Mouse (Mus musculus): Measurements from ENCODE around the gene Dnmt3l. TPM values are rescaled to one million over a fixed set of nuclear protein-coding genes. Genes with fewer than 3 reads are reported as not detected.
"Not testable (repeated sequence)": the region's sequence is repeated elsewhere in the genome, so short reads cannot be mapped to it uniquely, and the experiment has no call there.

The Dnmt3l gene
- polyA plus RNA-seq, 1 experiment from 2014 or later = not detected

DNA sequence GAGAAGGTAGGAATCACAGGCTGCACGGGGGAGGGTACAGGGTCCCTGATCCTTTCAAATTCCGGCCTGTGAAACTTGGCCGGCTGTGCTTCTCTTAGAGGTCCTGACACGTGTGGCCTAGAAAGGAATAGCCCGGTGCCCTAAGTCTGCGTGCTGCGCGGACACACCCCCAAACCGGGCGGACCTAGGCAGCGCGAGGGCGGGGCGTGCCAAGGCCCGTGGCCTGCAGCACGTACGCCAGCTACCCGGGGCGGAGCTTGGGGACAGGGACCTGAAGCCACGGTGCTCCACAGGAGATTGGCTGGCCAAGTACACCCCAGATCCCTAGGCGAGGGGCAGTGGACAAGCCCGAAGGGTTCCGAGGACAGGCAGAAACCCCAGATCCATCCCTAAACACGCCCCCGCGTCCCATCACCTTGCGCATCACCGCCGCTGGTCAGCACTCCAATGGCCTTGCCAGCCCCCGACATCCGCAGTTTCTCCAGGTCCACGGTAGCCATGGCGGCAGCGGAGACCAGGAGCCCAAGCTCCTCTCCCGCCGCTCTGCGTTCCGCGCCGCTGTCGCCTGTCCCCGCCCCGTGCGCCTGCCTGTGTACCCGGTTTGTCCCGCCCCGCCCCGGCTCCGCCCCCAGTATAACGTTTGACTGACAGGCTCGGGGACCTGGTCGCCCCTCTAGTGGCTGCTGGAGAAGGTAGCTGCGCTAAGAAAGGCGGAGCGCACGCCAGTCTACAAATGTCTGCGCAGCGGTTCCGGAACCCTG is 32.4 kb upstream of the Dnmt3l start:
- H3K9ac ChIP-seq (ENCODE audit: low read depth, low read length) = peak overlapping the region; percentile 94
- peak overlapping the region; percentile 83 for H3K4me2 ChIP-seq (ENCODE audit: low read length)
- H3K27ac ChIP-seq (ENCODE audit: low read length) = peak overlapping the region; percentile 95
- H3K4me3 ChIP-seq (ENCODE audit: low read depth, low read length) = peak overlapping the region; percentile 82
- no peaks in the 10 kb centered on the region for H3K27me3 ChIP-seq (ENCODE audit: control insufficient read depth, insufficient read depth, low read depth, low read length)
- H3K4me1 ChIP-seq (ENCODE audit: control insufficient read depth, insufficient read depth, low read length) = peaks cover 21% of the 10 kb centered on the region
- H3K9me3 ChIP-seq (replicated peaks; ENCODE audit: control insufficient read depth, low read length, poor library complexity, severe bottlenecking) = no peaks in the 10 kb centered on the region
- WGBS = 0% methylated on average over 59 of the region's 59 CpGs
- H3K36me3 ChIP-seq (ENCODE audit: control insufficient read depth, insufficient read depth, low read length) = no peaks in the 10 kb centered on the region
- ATAC-seq = peak; percentile 97

DNA sequence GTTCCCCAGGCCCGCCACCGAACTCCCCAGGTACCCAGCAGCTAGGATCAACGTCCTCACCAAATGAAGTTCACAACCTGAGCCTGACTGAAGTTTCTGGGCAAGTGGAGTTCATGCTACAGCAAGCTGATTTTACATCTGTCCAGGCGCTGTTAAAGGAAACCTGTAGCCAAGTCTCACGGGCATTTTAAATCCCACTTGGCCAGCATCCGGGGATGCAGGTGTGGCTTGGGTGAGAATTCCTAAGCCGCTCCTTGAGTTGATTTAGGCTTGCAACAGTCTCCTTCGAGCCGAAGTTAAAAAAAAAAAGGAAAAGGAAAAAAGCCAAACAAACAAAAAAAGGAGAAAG is 31.8 kb upstream of the Dnmt3l start, which contains the start of gene Pfkl:
Gene Pfkl (minus strand): TSS at position 139 of the 349 bp plus-strand sequence.
- ATAC-seq = no peak; the same call in 1 of the 2 replicates
- WGBS = under 1% methylated on average over 9 of the region's 9 CpGs
- H3K9ac ChIP-seq (ENCODE audit: low read depth, low read length) = peak within 1 kb of the TSS; percentile 94

DNA sequence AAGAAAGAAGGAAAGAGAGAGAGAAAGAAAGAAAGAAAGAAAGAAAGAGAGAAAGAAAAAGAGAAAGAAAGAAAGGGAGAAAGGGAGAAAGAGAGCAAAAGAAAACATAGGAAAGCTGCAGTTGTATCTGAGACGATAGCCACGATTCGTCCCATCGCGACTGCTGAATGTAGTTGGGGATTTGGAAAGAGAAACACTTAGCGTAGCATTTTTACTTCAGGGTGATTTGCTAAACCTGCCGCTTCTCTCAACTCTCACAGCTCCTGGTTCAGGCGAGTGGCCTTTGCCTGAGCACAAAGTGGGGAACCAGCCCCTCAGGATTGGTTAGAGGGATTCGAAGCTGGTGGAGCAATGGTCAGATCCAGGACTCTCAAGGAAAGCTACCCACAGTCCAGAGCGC is 31.4 kb upstream of the Dnmt3l start:
- Histone ChIP-seq H3K4me1 (ENCODE audit: control insufficient read depth, insufficient read depth, low read length) (peaks cover 21% of the 10 kb centered on the region), H3K9me3 (replicated peaks; ENCODE audit: control insufficient read depth, low read length, poor library complexity, severe bottlenecking) (no peaks in the 10 kb centered on the region), H3K4me3 (ENCODE audit: low read depth, low read length) (no peak overlapping the region), H3K36me3 (ENCODE audit: control insufficient read depth, insufficient read depth, low read length) (no peaks in the 10 kb centered on the region), H3K9ac (ENCODE audit: low read depth, low read length) (no peak overlapping the region), H3K27me3 (ENCODE audit: control insufficient read depth, insufficient read depth, low read depth, low read length) (no peaks in the 10 kb centered on the region), H3K27ac (ENCODE audit: low read length) (no peak overlapping the region), H3K4me2 (ENCODE audit: low read length) (peak overlapping the region; percentile 21)
- WGBS = 15% methylated on average over 10 of the region's 10 CpGs
- no peak for ATAC-seq

More for the DNA sequence above, 31.8 kb upstream of the Dnmt3l start, which contains the start of gene Pfkl:
- Histone ChIP-seq H3K9me3 (replicated peaks; ENCODE audit: control insufficient read depth, low read length, poor library complexity, severe bottlenecking) (no peaks in the 10 kb centered on the region), H3K4me1 (ENCODE audit: control insufficient read depth, insufficient read depth, low read length) (peaks cover 21% of the 10 kb centered on the region), H3K4me3 (ENCODE audit: low read depth, low read length) (peak within 1 kb of the TSS; percentile 82), H3K27ac (ENCODE audit: low read length) (peak within 1 kb of the TSS; percentile 95), H3K36me3 (ENCODE audit: control insufficient read depth, insufficient read depth, low read length) (no peaks in the 10 kb centered on the region), H3K4me2 (ENCODE audit: low read length) (peak within 1 kb of the TSS; percentile 83), H3K27me3 (ENCODE audit: control insufficient read depth, insufficient read depth, low read depth, low read length) (no peaks in the 10 kb centered on the region)

DNA sequence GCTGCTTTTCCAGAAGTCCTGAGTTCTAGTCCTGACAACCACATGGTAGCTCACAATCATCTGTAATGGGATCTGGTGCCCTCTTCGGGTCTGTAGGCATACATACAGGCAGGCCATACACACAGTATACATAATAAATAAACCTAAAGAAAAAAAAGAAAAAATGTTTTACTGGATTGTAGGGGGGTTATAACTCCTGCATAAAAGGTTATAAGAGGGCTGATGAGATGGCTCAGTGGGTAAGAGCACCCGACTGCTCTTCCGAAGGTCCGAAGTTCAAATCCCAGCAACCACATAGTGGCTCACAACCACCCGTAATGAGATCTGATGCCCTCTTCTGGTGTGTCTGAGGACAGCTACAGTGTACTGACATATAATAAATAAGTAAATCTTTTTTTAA is 30.6 kb upstream of the Dnmt3l start:
- not testable (repeated sequence) for H3K9me3 ChIP-seq (replicated peaks; ENCODE audit: control insufficient read depth, low read length, poor library complexity, severe bottlenecking); ATAC-seq; H3K27ac ChIP-seq (ENCODE audit: low read length); H3K4me3 ChIP-seq (ENCODE audit: low read depth, low read length); H3K27me3 ChIP-seq (ENCODE audit: control insufficient read depth, insufficient read depth, low read depth, low read length); H3K36me3 ChIP-seq (ENCODE audit: control insufficient read depth, insufficient read depth, low read length); H3K9ac ChIP-seq (ENCODE audit: low read depth, low read length); H3K4me2 ChIP-seq (ENCODE audit: low read length)
- WGBS = 96% methylated on average over 5 of the region's 5 CpGs
- peaks cover 21% of the 10 kb centered on the region for H3K4me1 ChIP-seq (ENCODE audit: control insufficient read depth, insufficient read depth, low read length)

DNA sequence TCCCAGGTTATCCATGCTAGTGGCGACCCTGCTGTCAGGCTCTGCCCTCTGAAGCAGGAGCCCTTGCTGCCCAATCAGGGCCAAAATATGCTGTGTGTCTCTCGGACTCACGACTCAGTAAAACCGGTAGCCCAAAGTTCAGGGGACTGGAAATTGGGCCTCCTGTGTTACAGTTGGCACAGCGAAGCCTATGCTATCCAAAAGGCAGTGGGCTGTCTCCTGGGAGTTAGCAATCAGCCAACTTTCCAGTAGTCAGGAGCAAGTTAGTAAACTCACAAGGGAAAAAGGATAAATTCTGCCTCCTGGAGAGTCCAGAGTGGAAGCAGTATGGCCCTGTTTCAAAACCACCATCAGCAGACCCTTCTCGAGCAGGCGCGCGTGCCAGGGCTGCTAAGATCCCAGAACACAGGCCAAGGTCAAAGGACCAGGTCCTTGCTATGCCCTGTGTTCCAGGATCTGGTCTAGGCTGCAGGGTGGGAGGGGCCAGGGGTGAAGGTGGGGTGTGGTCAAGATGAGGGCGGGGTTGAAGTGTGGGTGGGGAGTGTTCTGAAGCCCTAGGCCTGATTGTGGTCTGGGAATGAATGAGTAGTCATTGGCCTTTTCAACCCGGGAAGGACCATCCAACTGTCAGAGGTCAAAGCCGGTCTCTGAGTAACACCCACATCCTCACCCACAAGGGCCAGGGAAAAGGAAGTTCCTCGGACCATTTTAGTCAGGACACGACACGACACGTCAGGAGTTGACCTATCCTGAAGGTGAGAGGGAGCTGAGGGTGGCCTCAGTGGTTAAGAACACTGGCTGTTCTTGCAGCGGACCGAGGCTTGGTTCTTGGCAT is 28.9 kb upstream of the Dnmt3l start:
- H3K36me3 ChIP-seq (ENCODE audit: control insufficient read depth, insufficient read depth, low read length) = no peaks in the 10 kb centered on the region
- H3K27me3 ChIP-seq (ENCODE audit: control insufficient read depth, insufficient read depth, low read depth, low read length) = no peaks in the 10 kb centered on the region
- H3K4me2 ChIP-seq (ENCODE audit: low read length) = no peak overlapping the region
- no peak overlapping the region for H3K4me3 ChIP-seq (ENCODE audit: low read depth, low read length)
- no peak overlapping the region for H3K27ac ChIP-seq (ENCODE audit: low read length)
- H3K9ac ChIP-seq (ENCODE audit: low read depth, low read length) = no peak overlapping the region
- H3K4me1 ChIP-seq (ENCODE audit: control insufficient read depth, insufficient read depth, low read length) = peaks cover 10% of the 10 kb centered on the region
- ATAC-seq = no peak
- no peaks in the 10 kb centered on the region for H3K9me3 ChIP-seq (replicated peaks; ENCODE audit: control insufficient read depth, low read length, poor library complexity, severe bottlenecking)
- WGBS = 92% methylated on average over 18 of the region's 18 CpGs

DNA sequence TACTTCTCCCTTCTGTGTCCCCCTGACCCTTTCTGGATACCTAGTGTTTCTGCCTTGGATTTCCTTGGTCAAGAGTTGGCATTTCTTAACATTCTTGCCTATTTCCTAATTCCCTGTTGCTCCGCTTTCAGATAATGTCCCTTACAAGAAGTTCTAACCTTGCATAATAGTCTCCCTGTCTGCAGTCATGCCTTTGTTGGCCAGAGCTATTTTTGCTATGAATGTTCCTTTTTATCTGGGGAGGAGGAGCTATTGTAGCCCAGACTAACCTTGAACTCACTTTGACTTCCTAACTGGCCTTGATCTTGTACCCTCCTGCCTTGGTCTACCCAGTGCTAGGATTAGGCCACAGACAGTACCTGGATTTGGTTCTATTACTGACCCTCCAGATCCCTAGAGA is 26.3 kb upstream of the Dnmt3l start:
- H3K4me1 ChIP-seq (ENCODE audit: control insufficient read depth, insufficient read depth, low read length) = peaks cover 2% of the 10 kb centered on the region; the same call in 1 of the 2 replicates
- H3K4me3 ChIP-seq (ENCODE audit: low read depth, low read length) = no peak overlapping the region
- no peak overlapping the region for H3K9ac ChIP-seq (ENCODE audit: low read depth, low read length)
- ATAC-seq = no peak
- no peak overlapping the region for H3K27ac ChIP-seq (ENCODE audit: low read length)
- no peaks in the 10 kb centered on the region for H3K36me3 ChIP-seq (ENCODE audit: control insufficient read depth, insufficient read depth, low read length)
- WGBS = 97% methylated on average over 1 of the region's 1 CpGs
- no peaks in the 10 kb centered on the region for H3K27me3 ChIP-seq (ENCODE audit: control insufficient read depth, insufficient read depth, low read depth, low read length)
- H3K4me2 ChIP-seq (ENCODE audit: low read length) = no peak overlapping the region
- no peaks in the 10 kb centered on the region for H3K9me3 ChIP-seq (replicated peaks; ENCODE audit: control insufficient read depth, low read length, poor library complexity, severe bottlenecking)

DNA sequence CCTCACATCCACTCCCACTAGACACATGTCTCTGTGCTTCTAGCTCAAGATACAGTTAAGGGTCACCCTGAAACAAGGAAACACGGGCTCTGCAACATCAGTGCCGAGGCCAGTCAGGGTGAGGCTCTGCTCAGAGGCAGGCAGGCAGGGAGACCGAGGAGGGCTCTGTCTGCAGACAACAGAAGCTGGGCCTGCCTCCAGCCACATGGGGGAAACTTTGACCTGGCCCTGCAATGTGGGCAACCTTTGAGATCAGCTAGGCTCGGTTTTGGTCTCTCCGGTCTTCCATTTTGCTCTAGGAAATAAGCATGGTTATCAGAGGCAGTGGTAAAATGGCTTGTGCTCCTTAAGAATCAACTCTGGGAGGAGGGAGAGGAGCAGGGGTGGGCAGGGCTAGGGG is 25.4 kb upstream of the Dnmt3l start:
- no peak for ATAC-seq
- H3K9me3 ChIP-seq (replicated peaks; ENCODE audit: control insufficient read depth, low read length, poor library complexity, severe bottlenecking) = no peaks in the 10 kb centered on the region
- no peak overlapping the region for H3K4me2 ChIP-seq (ENCODE audit: low read length)
- no peak overlapping the region for H3K4me3 ChIP-seq (ENCODE audit: low read depth, low read length)
- no peaks in the 10 kb centered on the region for H3K27me3 ChIP-seq (ENCODE audit: control insufficient read depth, insufficient read depth, low read depth, low read length)
- H3K4me1 ChIP-seq (ENCODE audit: control insufficient read depth, insufficient read depth, low read length) = peaks cover 2% of the 10 kb centered on the region; the same call in 1 of the 2 replicates
- 48% methylated on average over 5 of the region's 5 CpGs for WGBS
- no peaks in the 10 kb centered on the region for H3K36me3 ChIP-seq (ENCODE audit: control insufficient read depth, insufficient read depth, low read length)
- H3K9ac ChIP-seq (ENCODE audit: low read depth, low read length) = no peak overlapping the region
- H3K27ac ChIP-seq (ENCODE audit: low read length) = no peak overlapping the region

DNA sequence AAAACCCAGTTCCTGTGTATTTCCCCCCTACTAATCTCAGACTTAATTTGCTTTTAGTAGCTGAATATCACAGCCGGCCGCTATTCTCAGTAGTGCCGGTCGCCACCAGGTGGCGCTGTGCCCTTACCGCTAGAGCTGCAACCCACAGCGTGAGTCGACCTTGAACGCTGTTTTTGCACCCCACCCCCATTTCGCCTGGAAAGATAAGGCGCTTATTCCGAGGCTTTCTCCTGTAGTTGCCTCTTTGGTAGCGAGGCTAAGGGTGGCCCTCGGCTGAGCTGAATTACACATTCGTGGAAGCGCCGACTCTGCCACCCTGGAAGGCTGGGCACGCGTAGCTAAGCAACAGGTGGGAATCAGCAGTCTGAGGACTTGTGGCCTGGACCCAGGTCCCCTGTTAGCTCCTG is 22.9 kb upstream of the Dnmt3l start:
- Histone ChIP-seq H3K4me1 (ENCODE audit: control insufficient read depth, insufficient read depth, low read length) (peaks cover 2% of the 10 kb centered on the region; the same call in 1 of the 2 replicates), H3K36me3 (ENCODE audit: control insufficient read depth, insufficient read depth, low read length) (no peaks in the 10 kb centered on the region), H3K9ac (ENCODE audit: low read depth, low read length) (0 out of 2 replicates have a peak overlapping the region, but pooled peaks have one; percentile 48), H3K27me3 (ENCODE audit: control insufficient read depth, insufficient read depth, low read depth, low read length) (no peaks in the 10 kb centered on the region), H3K4me3 (ENCODE audit: low read depth, low read length) (peak overlapping the region; percentile 36), H3K9me3 (replicated peaks; ENCODE audit: control insufficient read depth, low read length, poor library complexity, severe bottlenecking) (no peaks in the 10 kb centered on the region), H3K27ac (ENCODE audit: low read length) (no peak overlapping the region), H3K4me2 (ENCODE audit: low read length) (peak overlapping the region; percentile 73)
- WGBS = 24% methylated on average over 19 of the region's 19 CpGs
- ATAC-seq = peak; percentile 91

DNA sequence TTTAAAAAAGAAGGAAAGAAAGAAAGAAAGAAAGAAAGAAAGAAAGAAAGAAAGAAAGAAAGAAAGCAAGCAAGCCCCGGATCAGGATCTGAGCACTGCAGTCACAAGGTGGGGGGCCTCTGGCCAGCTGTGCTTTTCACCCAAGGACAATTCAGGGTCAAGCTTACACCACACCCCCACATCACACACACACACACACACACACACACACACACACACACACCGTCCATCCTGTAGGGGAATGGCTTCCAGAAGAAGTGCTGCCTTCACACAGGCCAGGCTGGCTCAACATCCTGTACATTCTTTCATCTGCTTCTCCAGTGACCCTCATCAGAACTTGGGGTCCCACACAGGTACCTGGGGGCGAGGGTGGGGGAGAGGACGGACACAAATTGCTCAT is 22.5 kb upstream of the Dnmt3l start:
- Histone ChIP-seq H3K4me2 (ENCODE audit: low read length) (peak overlapping the region; percentile 73), H3K4me3 (ENCODE audit: low read depth, low read length) (no peak overlapping the region), H3K36me3 (ENCODE audit: control insufficient read depth, insufficient read depth, low read length) (no peaks in the 10 kb centered on the region), H3K27me3 (ENCODE audit: control insufficient read depth, insufficient read depth, low read depth, low read length) (no peaks in the 10 kb centered on the region), H3K4me1 (ENCODE audit: control insufficient read depth, insufficient read depth, low read length) (peaks cover 2% of the 10 kb centered on the region; the same call in 1 of the 2 replicates), H3K27ac (ENCODE audit: low read length) (no peak overlapping the region), H3K9ac (ENCODE audit: low read depth, low read length) (no peak overlapping the region), H3K9me3 (replicated peaks; ENCODE audit: control insufficient read depth, low read length, poor library complexity, severe bottlenecking) (no peaks in the 10 kb centered on the region)
- ATAC-seq = peak; percentile 58; the same call in 1 of the 2 replicates
- WGBS = 81% methylated on average over 4 of the region's 4 CpGs
